Mouse (Mus musculus) forelimb bud, embryonic 11.5 days (tissue): ENCODE results near the gene Atf6.

Experiments used
- DNase-seq: peaks from one replicate; pipeline ENCODE4 v3.0.0-alpha.2; 2012; ENCODE audit warnings: low read depth, low spot score

The Atf6 gene

DNA sequence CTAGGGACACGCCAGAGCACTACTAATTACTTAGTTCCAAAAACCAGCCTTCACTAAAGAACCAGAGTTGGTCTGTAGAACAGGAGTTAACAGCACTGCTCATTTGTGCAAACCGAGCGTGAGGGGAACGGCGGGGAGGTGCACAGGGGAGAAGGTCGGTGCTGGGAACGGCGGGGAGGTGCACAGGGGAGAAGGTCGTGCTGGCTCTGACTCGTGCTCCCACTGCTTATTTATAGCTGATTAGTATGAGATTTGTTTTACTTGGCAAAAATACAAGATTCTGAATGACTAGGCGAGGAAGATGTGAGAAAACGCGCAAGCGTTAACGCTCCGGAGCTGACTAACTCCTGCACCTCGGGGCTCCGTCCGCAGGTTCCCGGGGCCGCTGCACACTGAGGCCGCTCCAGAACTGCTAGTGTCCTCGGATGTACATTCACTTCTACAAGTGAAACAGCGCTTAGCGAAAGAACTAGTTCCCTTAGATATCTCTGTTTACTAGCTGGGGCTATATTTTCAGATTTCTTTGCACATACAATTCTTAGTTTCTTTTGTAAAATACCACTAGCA lies 96.1 kb downstream of the Atf6 start:
- DNase-seq = no peak

DNA sequence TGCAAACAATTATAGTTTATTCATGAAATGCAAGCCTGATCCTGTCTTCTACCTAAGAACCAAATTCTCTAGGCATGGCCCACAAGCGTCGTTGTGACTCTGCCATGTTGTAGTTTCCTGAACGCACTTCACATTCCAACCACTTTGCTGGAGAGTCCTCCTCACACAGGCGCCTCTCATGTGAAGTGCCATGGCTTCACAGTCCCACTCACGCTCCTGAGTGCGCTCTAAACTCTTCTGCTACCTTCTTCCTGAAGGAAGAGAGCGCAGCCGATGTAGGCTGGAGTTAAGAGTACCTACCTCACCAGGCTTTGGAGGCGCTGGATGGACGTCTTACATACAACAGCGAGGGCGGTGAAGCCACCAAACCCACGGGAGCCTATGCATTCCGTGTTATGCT lies 96.9 kb downstream of the Atf6 start:
- no peak for DNase-seq

DNA sequence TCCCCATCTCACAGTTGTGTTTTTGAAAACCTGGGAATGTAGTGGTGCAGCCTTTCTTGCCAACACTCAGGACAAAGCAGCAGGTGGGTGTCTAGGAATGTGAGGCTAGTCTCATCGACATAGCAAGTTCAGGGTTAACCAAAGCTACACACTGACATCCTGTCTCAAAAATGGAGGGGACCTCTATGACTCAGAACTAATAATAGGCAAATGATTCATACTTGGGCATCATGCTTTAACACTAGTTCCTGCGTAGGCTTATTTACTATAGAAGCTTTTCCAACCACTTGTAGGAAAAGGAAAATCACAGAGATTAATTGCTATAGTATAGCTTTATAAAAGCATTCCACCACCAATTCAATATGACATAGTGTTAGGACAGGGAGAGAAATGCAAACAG lies 100.6 kb downstream of the Atf6 start:
- DNase-seq = no peak

DNA sequence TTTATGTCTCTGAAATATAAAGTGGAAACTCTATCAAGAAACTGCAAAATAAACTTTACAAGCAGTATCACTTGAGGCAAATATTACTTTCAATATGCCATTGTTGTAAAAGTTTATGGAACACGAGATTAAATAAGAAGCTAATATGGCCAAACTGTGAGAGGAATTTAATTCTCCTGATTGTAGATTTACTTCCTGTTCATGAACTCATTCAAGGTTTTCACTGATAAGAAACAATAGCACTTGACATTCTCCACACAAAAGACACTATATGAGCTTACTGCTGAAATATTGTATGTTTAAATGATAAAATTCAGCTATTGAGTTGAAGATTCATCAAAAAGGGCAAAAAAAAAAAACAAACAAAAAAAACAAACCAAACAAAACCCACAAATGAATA lies 102.8 kb downstream of the Atf6 start:
- DNase-seq = no peak

DNA sequence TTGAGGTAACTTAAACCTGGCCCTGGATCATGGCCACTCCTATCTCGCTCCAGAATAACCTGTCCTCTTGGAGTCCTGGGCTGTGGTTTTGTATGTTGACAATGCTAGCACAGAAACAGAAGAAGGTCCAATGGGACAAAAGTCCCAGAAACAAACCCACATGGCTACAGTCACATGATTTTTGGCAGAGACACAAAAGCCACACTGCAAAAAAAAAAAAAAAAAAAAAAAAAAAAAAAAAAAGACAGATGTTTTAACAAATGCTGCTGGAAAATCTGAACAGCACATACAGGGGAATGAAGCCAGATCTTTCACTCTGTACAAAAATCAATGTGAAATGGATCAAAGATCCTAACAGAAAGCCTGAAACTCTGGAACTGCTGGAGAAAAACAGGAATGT lies 105.9 kb downstream of the Atf6 start:
- DNase-seq = no peak

DNA sequence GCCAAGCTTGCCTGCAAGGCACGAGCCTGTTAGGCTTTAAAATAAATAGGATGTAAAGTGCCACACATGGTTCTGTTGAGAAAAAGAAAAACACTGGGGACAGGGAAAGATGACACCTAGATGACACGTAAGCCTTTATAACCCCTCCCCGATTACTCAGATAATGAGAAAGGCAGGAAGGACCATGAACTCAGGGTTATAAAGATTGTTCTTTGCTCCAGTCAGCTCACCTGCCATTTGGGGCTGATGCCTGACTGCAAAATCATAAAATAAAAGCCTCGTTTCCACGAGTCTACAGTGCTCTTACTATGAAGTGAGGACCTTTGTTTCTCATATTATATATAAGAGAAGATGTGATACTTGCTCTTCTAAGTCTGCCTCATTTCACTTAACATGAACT lies 114.0 kb downstream of the Atf6 start:
- DNase-seq = no peak

DNA sequence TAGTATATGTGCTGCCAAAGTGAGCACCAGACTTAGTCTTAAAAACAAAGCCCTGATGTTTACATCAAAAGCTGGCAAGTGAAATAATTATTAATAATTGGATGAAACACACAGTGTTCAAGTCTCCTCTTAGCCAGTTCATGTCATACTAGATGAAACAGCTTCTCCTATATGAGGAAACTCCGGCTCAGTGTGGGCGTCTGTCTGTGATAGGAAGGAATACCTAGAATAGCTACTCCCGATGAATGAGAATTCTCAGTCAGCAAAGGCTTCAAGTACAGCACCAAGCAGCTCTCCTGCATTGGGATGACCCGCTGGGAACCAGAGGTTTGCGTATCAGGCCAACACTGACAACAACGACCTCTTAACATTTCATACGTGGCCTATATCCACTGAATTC lies 115.8 kb downstream of the Atf6 start:
- DNase-seq = no peak

DNA sequence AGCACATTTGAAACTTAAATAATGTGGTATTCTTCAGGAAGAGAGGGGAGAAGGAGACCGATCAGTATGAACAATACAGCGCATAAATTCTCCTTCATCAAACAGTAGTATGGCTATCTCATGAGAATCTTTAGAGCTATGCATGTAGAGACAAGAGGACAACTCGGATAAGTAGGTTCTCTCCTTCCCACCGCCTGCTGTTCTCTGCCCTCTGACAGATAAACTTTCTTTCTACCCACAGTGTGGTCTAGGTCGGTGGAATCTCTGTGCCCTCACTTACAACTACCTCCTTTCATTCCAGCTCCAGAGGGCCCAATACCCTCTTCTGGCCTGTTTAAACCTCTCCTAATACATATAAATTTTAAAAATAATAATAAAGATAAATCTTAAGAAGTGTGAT lies 121.0 kb downstream of the Atf6 start:
- DNase-seq = no peak

DNA sequence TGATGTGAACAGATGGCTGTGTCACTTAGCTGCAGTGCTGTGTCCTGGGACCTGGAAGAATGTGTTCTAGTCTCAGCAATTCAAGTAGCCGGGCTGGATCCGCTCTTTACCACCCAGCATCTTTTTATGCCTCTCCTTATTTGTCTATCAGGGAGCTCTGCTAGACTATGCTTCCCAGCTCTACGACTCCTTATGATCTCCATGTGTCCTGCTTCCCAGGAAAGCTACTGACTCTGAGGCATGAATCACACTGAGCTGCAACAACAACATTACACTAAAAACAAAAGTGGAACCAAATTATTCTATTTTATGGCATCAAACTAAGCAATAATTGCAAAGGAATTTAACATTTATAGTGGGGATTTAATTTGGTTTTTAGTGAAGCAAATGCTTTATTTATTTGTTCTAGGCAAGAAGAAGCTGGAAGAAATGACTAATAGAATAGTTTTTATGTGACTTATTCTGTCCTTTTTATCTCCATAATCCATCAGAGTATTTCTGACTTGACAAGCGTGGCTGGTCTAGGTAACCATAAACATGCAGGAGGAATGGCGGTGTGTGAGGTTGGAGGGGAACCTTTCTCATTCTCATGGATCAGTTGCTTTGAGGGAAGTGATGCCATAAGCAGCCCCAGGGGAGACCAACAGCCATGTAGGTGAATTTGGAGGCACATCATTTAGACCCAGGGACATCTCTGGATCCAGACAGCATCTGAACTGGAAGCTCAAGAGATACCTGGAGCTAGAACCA lies 125.9 kb downstream of the Atf6 start:
- DNase-seq = no peak

DNA sequence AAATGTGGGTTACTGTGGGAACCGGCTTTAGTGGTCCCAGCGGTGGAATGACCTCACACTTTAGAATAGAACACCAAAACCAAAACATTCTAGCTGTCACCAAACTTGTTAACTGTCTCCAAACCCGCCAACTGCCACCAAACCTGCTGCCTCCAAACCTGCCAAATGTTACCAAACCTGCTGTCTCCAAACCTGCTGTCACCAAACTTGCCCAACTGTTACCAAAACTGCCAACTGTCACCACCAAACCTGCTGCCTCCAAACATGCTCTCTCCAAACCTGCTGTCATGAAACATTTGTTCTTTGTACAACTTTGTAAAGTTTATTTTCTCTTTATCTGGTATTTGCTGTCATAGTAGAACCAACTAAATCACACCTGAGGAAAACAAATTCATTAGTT lies 132.7 kb downstream of the Atf6 start:
- DNase-seq = no peak

DNA sequence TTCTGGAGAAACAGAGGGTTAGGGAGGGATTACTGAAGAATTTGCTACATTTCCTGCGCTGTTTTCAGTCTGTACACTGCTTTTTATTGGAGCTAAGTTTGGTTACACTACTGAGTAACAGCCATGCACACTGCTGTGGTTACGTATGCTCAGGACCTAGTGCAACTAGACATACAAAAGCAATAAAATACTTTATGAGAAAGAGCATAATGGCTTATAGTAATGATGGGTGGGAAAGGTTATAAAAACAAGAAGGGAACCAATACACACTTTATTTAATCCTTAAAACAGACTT lies 135.0 kb downstream of the Atf6 start:
- DNase-seq = no peak

DNA sequence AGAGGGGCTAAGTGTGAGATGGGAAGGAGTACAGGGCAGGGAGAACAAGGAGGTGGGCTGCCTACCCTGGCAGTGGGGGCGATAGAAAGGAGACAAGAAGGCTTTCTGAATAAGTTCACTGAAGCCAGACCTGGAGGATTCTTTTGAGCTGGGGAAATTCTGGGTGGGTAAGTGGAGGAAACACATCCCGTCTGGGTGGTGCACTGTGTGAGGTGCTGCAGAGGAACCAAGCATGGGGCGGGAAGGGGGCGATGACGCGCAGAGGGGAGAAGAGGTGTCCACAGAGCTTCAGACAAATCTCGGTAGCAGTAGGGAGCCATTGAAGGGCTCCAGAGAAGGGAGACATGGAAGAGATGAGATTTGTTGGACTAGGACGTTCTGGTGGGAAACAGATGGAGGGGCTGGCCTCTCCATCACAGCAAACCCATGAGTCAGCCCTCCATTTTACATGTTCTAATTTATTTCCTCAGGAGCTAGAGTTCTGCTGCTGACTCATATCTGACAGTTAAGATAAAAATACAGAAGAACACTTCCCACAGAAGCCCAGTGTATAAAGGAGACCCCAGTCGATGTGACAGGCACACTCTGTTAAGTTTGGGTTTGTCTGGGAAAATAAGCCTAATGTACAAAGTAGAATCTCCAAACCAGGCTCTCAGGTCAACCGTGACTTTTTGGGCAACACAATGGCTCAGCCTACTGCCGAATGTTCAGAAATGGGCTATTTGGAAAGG lies 135.5 kb downstream of the Atf6 start:
- no peak for DNase-seq

DNA sequence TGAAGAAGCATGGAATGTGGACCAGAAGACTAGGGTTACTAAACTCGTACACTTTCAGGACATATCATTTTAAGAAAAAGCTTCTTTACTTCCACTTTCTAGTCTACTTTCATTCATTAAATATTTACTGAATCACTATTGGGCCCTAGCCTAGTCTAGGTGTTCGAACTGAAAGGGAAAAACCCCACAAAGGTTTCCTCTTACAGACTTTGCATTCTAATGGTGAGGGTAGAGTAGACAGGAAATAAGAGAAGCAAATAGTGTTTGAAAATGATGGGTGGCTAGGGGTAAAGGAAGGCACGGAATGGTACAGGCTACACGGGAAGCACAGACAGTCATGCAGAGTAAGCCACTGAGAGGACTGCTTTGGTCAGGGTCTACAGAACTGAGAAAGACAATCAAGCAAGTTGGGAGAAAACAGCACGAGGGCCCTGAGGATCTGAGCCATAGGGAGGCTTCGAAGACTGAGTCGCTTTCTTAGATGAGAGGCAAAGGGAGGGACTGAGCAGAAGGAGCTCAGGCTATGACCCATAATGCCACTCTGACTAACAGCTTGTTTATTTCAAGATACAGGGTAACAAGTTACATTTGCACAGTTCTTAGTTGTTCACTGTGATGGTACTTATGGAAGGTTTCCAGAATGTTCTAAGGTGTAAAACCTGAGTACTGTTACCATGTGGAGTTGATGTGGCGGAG lies 138.2 kb downstream of the Atf6 start:
- DNase-seq = no peak

DNA sequence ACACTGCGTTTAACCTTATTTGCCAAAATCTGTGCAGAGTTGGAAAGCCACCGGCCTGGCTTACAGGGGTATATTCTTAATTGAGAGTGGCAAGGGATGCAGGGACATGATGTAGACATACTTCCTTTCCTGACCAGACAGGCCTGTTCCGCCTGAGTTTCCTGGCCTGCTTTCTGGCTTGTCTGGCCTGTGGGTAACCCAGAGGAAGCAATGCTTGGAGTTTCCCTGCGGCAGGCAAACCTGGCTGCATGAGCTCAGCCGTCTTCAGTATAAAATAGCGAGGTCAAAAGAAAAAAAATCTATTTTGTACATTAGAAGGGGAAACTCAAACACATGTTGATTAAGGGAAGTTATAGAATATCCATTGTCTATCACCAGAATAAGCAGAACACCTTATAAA lies 139.0 kb downstream of the Atf6 start:
- no peak for DNase-seq

DNA sequence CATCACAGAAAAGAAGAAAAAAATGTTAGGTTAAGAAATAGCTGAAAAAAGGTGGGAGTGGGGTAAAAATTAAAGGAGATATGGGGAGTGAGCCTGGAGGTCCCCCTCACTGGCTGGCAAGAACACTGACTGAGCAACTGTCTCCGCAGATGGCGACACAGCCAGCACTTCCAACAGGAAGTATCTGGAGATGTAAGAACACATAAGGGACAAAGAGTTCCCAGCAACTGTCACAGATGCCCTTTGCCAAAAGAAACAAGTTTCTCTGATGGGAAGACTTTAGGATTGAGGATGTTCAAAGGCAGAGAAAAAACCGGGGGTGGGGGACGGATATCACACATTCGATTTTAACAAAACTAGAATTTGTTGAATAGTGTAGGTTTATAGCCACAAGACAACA lies 146.0 kb downstream of the Atf6 start:
- no peak for DNase-seq

DNA sequence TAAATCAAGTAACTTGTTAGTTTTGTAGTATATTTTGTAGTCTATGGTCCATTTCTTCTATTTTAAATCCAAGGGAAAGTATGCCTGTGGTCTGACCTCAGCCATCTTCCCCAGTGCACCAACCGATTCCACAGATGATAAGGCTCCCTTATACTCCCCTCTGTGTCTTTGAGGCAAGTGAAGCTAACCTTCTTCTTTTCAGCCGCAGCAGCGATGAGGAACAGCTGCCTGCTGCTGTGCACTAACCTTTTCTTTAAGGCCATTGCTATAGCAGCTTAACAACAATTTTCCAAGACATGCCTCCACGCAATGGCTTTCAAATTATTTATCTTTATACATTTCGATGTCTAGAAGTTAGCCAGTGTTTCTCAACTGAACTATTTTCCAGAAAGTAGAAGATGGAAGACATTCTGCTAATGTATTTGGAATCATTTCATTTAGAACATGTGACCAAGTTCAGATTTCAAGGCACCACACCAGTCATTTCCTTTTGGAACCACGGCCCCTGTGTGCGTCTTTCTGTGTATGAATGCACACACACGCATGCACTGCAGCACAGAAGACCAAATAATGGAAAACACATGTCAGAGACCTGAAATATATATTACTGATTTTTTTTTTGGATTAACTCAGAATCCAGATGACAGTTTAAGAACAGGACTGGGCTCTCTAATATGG lies 149.3 kb downstream of the Atf6 start:
- DNase-seq = peak; percentile 33

DNA sequence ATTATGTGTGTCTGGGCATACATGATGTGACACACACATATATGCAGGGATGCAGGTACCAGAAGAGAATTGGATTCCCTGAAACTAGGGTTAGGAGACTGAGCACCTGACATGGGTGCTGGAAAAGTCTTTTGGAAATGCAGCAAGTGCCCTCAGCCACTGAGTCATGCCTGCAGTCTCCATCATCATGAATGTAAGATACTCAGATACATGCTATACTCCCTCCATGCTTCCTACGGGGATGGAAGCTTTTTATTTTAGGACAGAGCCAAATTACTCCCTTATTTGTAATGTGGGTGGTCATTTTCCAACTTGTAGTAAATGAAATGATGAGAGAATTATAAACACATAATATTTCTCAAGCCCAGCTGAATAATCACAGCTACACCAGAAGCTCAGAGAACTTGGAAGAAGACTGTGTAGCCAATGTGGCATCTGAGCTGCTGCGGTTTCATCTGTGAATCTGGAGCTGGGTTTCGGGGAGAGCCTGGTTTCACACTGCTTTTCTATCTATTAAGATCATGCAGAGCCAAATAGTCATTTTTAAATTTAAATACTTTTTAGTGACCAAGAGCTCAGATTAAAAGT lies 150.2 kb downstream of the Atf6 start:
- DNase-seq = no peak

DNA sequence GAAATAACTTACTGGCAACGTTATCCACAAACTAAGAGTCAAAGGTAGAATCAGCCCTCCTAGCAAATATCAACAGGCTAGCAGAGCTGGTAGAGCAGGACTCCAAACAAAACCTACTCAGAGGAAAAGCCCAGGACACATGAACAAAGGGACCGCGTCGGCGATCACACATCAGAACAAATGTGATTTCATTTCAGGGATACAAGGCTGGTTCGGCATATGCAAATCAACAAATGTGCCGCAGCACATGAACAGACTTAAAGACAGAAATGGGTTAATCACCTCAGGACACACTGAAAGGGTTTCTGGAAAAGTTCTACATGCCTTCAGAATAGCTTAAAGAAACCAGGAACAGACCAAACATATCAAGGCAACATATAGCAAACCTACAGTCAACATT lies 155.8 kb downstream of the Atf6 start:
- DNase-seq = no peak

DNA sequence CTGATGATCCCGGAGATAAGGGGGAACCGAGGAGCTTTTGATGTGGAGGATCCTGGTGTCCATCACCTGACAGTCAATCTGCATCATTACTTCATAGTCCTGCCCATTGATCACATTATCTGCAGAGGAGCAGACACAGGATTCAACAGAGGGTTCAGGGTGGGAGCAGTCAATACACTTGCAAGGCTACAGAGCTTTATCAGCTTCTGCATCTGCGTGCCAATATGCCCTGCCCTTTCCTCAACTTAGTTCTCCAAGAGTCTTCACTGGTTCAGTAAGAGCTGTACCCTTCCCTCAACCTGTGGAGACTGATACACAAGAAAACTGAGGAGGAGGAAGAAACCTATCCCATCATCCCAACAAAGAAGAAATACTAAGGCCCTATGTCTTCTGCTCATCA lies 157.6 kb downstream of the Atf6 start:
- DNase-seq = no peak

DNA sequence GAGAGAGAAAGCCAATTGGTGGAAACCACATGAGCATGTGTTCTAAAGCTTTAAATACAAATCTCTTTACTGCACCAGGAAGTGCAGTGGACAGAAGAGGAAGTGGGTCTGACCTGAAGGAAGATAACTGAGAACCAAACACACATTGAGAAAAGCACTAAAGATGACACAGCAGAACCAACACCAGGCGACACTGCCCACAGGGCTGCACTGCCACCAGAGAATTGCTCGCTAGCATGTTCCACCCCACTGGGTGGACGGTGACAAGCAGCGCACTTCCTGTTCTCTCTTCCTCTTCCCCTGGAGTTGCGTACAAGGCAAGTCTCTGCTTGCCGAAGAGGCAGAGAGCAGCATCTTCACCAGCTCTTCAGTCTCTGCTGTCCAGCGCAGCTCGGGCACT lies 158.1 kb downstream of the Atf6 start:
- no peak for DNase-seq

DNA sequence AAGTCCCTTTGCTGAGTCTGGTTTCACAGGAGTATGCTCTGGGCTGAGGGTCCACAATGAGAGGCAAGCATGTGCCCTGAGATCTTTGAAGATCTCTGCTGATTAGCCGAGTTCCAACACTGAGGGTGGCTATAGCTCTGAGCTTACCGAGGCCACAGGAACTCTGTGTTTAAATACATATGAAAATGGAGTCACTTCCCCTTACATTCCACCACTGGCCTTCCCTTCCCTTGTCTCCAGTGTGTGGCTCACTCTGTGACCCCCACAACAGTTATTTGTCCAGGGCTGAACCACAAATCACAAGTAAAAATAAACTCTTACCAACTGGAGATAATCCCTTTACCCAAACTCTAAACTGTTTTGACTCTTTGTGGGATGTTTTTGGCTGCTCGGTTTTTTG lies 158.5 kb downstream of the Atf6 start:
- no peak for DNase-seq

DNA sequence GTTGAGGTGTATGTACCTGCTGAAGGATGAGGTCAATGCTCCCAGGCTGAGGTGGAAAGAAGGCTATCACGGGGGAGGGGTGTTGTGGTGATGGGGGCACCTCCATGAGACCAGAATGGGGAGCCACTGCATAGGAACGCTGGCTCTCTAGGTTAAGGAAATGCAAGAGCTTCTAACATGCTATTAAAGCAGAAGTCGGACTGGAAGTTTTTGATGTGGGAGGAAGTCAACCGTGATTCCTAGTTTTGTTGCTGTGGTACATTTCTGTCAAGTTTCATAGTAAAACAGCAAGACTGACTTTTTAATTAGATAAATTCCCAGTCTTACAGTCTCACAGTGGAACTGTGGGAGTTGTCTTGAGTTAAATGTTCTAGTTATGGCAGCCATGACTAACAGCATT lies 161.5 kb downstream of the Atf6 start:
- no peak for DNase-seq
